Mouse (Mus musculus): ENCODE results near the gene Mtcl1.

- no peak for TF ChIP-seq CTCF (IDR thresholded peaks at IDR 0.05; ENCODE audit: low read depth)
- no peak for TF ChIP-seq EP300 (IDR thresholded peaks at IDR 0.05; ENCODE audit: low read depth)
Measured at GRCm38 (mm10) chr17:66379308-66379707, 70.2 kb downstream of the Mtcl1 start.

Measured in heart, postnatal 0 days (tissue).